Mouse (Mus musculus): ENCODE measurements around the gene Med22.

Gene Med22

DNA sequence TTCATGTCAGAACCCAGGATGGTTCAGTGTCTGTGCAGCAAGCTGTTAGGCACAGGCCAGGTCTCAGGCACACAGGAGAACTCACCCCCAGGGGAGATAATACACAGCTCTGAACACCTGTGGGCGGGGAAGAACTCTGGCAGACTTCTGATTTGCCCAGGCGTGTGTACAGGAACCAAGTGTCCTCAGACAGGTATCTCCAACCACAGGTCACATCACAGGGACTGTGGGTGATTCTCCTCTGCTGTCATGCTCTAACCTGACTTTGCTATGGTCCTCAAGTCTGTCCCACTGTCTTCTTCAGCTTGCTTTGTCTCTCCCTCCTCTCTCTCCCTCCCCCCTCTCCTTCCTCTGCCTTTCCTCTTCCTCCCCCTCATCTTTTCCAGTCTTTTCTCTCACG lies 45.6 kb downstream of the Med22 start, which contains the start of gene Abo:
Abo (minus strand) TSS at position 101 of the 400 bp plus-strand sequence.
- no peak for DNase-seq (ENCODE audit: low spot score in 2 of 2)

DNA sequence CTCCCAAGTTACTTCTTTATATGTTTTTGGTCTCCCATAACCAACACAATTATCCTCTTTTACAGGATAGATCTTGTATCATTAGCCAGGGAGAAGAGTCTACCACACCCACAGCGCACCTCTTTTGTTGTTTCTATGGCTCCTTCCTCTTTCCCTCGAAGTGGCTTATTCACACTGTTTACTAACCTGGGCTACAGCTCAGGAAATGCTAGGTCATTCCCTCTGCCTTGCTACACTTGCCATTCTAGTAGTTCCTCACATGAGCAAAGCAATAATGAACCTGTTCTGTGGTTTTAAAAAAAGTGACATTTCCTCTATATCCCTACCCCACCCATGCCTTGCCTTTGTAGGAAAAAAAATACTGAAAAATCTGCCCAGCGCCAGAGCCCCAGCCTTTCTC lies 47.6 kb downstream of the Med22 start:
- no peak for DNase-seq (ENCODE audit: low spot score in 2 of 2)

Data from frontal cortex, postnatal 36 days (tissue).